Mouse (Mus musculus): ENCODE results near the gene Kcnh3. TPM values are rescaled to one million over a fixed set of nuclear protein-coding genes. Genes with fewer than 3 reads are reported as not detected.
"Not testable (repeated sequence)": the region's sequence is repeated elsewhere in the genome, so short reads cannot be mapped to it uniquely, and the experiment has no call there.

Gene Kcnh3
- polyA plus RNA-seq, 1 experiment from 2014 or later = 0.74 TPM

DNA sequence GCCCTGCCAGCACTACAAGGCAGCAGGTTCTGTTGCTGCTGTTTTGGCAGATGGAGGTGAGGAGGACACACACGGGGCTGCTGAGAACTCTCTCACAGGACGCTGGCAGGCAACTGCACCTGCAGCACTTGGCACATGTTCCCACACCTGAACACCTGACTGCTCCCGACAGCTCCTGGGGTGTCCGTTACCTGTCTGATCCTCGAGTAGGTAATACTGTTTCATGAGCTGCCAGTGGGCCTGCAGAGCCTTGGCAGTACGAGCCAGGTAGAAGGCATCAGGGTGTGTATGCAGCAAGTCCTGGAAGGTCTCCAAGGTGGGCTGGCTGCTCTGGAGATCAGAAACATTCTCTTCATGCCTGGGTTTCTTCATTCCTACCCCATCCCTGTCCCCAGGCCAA is 22.1 kb downstream of the Kcnh3 start:
- peaks cover 77% of the 10 kb centered on the region for H3K36me3 ChIP-seq
- H3K27ac ChIP-seq (replicated peaks); H3K4me2 ChIP-seq; H3K27me3 ChIP-seq; H3K9ac ChIP-seq; H3K9me3 ChIP-seq; ATAC-seq (ENCODE audit: low read depth); H3K4me3 ChIP-seq: not testable (repeated sequence)
- WGBS = 91% methylated on average over 6 of the region's 6 CpGs
- peaks cover 11% of the 10 kb centered on the region for H3K4me1 ChIP-seq (replicated peaks)

GRCm38 (mm10) chr15:99248972-99249371 is 24.3 kb downstream of the Kcnh3 start:
- no peak overlapping the region for H3K4me2 ChIP-seq
- no peaks in the 10 kb centered on the region for H3K9me3 ChIP-seq
- H3K27me3 ChIP-seq = no peaks in the 10 kb centered on the region
- H3K4me1 ChIP-seq (replicated peaks) = peaks cover 23% of the 10 kb centered on the region
- H3K27ac ChIP-seq (replicated peaks) = no peak overlapping the region
- 87% methylated on average over 9 of the region's 9 CpGs for WGBS
- no peak for ATAC-seq (ENCODE audit: low read depth)
- H3K4me3 ChIP-seq = no peak overlapping the region
- no peak overlapping the region for H3K9ac ChIP-seq
- peaks cover 58% of the 10 kb centered on the region for H3K36me3 ChIP-seq

DNA sequence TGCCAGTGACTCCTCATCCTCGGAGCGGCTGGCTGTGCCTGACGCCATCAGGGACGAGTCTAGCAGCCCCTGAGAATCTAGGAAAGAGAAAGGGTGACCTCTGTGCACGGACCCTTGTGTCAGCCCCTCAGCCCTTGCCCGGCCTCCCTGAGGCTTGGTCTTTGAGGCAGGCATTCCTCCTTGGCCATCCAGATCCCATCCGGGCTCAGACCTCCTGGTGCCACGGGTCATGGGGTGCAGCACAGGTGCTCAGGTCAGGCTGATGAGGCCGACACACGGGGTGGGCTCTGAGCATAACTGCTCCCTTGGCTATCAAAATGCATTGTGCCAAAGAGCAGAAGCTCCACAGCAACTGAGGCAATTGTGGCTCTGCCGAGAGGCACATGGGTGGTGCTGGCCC is 25.3 kb downstream of the Kcnh3 start:
- no peak for ATAC-seq (ENCODE audit: low read depth)
- Histone ChIP-seq H3K4me2 (no peak overlapping the region), H3K9me3 (no peaks in the 10 kb centered on the region), H3K27me3 (no peaks in the 10 kb centered on the region), H3K9ac (no peak overlapping the region), H3K27ac (replicated peaks) (no peak overlapping the region), H3K4me3 (no peak overlapping the region), H3K4me1 (replicated peaks) (peaks cover 23% of the 10 kb centered on the region), H3K36me3 (peaks cover 48% of the 10 kb centered on the region)
- WGBS = 91% methylated on average over 11 of the region's 11 CpGs

GRCm38 (mm10) chr15:99251111-99251510 is 26.4 kb downstream of the Kcnh3 start:
- H3K4me2 ChIP-seq = peak overlapping the region; percentile 84
- peak overlapping the region; percentile 56 for H3K4me3 ChIP-seq
- peak overlapping the region; percentile 23; the same call in 1 of the 2 replicates for H3K27ac ChIP-seq (replicated peaks)
- H3K27me3 ChIP-seq; ATAC-seq (ENCODE audit: low read depth); H3K9me3 ChIP-seq: not testable (repeated sequence)
- 1% methylated on average over 14 of the region's 15 CpGs for WGBS
- H3K4me1 ChIP-seq (replicated peaks) = peaks cover 23% of the 10 kb centered on the region
- peaks cover 36% of the 10 kb centered on the region for H3K36me3 ChIP-seq
- peak overlapping the region; percentile 80 for H3K9ac ChIP-seq

- peaks cover 30% of the 10 kb centered on the region for H3K36me3 ChIP-seq
These were observed 27.1 kb downstream of the Kcnh3 start, which contains the start of gene Mcrs1 for GRCm38 (mm10) chr15:99251626-99252380. TSS of gene Mcrs1 (minus strand) at chr15:99251961.

GRCm38 (mm10) chr15:99252381-99253174 is 27.9 kb downstream of the Kcnh3 start:
- H3K36me3 ChIP-seq = peaks cover 22% of the 10 kb centered on the region
- H3K4me2 ChIP-seq = peak overlapping the region; percentile 84
- ATAC-seq (ENCODE audit: low read depth) = peak; percentile 55
- H3K4me3 ChIP-seq = peak overlapping the region; percentile 56
- peak overlapping the region; percentile 80 for H3K9ac ChIP-seq
- 5% methylated on average over 22 of the region's 22 CpGs for WGBS
- H3K9me3 ChIP-seq = no peaks in the 10 kb centered on the region
- peak overlapping the region; percentile 92 for H3K27ac ChIP-seq (replicated peaks)
- H3K27me3 ChIP-seq = peaks cover 3% of the 10 kb centered on the region; the same call in 1 of the 2 replicates
- H3K4me1 ChIP-seq (replicated peaks) = peaks cover 23% of the 10 kb centered on the region

More at GRCm38 (mm10) chr15:99251626-99252380, 27.1 kb downstream of the Kcnh3 start, which contains the start of gene Mcrs1:
- Histone ChIP-seq H3K4me1 (replicated peaks) (peaks cover 23% of the 10 kb centered on the region), H3K4me2 (peak within 1 kb of the TSS; percentile 84), H3K27me3 (peaks cover 3% of the 10 kb centered on the region; the same call in 1 of the 2 replicates), H3K9ac (peak within 1 kb of the TSS; percentile 80), H3K4me3 (peak within 1 kb of the TSS; percentile 56), H3K9me3 (no peaks in the 10 kb centered on the region), H3K27ac (replicated peaks) (peak within 1 kb of the TSS; percentile 92)
- under 1% methylated on average over 52 of the region's 52 CpGs for WGBS
- ATAC-seq (ENCODE audit: low read depth) = peak; percentile 91

GRCm38 (mm10) chr15:99253175-99253479 is 28.5 kb downstream of the Kcnh3 start:
- WGBS = 54% methylated on average over 2 of the region's 2 CpGs
- H3K27ac ChIP-seq (replicated peaks); ATAC-seq (ENCODE audit: low read depth): not testable (repeated sequence)

GRCm38 (mm10) chr15:99253772-99254171 is 29.1 kb downstream of the Kcnh3 start:
- Histone ChIP-seq H3K36me3 (peaks cover 10% of the 10 kb centered on the region; the same call in 1 of the 2 replicates), H3K9ac (no peak overlapping the region), H3K4me2 (no peak overlapping the region), H3K9me3 (no peaks in the 10 kb centered on the region), H3K4me1 (replicated peaks) (peaks cover 23% of the 10 kb centered on the region), H3K4me3 (no peak overlapping the region), H3K27me3 (peaks cover 3% of the 10 kb centered on the region; the same call in 1 of the 2 replicates), H3K27ac (replicated peaks) (no peak overlapping the region)
- 98% methylated on average over 6 of the region's 6 CpGs for WGBS
- no peak for ATAC-seq (ENCODE audit: low read depth)

More at GRCm38 (mm10) chr15:99253175-99253479, 28.5 kb downstream of the Kcnh3 start:
- not testable (repeated sequence) for H3K9ac ChIP-seq, H3K9me3 ChIP-seq, H3K27me3 ChIP-seq
- Histone ChIP-seq H3K36me3 (peaks cover 16% of the 10 kb centered on the region), H3K4me1 (replicated peaks) (peaks cover 23% of the 10 kb centered on the region), H3K4me2 (peak overlapping the region; percentile 84), H3K4me3 (peak overlapping the region; percentile 56; the same call in 1 of the 2 replicates)

DNA sequence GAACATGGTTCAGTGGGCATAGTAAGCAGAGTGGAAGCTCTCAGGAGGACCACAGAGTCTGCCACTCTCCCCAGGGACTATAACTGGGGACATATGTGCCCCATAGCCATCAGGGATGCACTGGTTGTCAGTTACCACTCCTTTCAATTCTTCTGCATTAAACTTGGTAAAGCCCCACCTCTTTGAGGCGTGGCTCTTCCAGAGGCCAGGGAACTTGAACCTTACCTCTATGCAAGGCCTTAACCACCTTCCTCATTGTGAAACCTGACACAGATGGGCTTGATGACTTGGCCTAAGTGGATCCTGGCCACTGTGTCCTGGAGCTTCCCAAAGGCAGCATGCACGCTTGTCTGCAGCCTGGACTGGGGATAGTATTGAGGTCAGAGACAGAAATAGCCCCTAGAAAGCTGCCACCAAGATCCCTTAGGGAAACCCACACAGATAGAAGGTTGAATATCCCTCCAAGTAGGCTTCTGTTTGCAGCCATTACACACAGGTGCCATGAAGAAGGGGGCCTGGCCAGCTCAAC is 29.9 kb downstream of the Kcnh3 start:
- Histone ChIP-seq H3K9me3 (no peaks in the 10 kb centered on the region), H3K27ac (replicated peaks) (no peak overlapping the region), H3K9ac (no peak overlapping the region), H3K4me3 (no peak overlapping the region), H3K4me1 (replicated peaks) (peaks cover 23% of the 10 kb centered on the region), H3K36me3 (peaks cover 2% of the 10 kb centered on the region; the same call in 1 of the 2 replicates), H3K27me3 (peaks cover 3% of the 10 kb centered on the region; the same call in 1 of the 2 replicates), H3K4me2 (no peak overlapping the region)
- ATAC-seq (ENCODE audit: low read depth) = no peak
- WGBS = 82% methylated on average over 2 of the region's 2 CpGs

DNA sequence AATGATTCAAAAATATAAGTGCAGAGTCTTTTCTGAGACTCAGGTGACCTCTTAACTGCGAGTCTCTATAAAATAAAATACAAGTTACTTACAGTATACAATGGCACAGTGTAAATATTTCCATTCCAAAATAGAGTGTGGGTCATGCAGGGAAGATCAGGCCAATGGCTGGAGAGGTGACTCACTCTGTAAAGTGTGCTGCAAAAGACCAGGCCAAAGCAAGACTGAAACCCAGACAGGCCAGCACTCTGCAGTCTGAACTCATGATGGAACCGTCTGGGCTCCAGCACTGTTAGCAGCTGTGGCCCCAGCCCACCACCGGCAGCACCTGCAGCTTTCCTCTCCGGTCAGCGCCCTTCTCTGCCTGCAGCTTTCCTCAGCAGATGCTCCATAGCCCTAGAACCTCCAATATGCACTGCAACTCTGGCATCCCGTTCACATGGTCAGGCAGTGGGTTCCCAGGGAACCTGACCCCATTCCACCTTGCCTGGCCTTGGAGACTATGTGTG is 30.6 kb downstream of the Kcnh3 start:
- Histone ChIP-seq H3K27me3 (peaks cover 3% of the 10 kb centered on the region; the same call in 1 of the 2 replicates), H3K4me1 (replicated peaks) (peaks cover 20% of the 10 kb centered on the region), H3K9ac (no peak overlapping the region), H3K36me3 (no peaks in the 10 kb centered on the region), H3K4me2 (no peak overlapping the region), H3K4me3 (no peak overlapping the region), H3K27ac (replicated peaks) (no peak overlapping the region), H3K9me3 (no peaks in the 10 kb centered on the region)
- 78% methylated on average over 6 of the region's 6 CpGs for WGBS
- no peak for ATAC-seq (ENCODE audit: low read depth)

DNA sequence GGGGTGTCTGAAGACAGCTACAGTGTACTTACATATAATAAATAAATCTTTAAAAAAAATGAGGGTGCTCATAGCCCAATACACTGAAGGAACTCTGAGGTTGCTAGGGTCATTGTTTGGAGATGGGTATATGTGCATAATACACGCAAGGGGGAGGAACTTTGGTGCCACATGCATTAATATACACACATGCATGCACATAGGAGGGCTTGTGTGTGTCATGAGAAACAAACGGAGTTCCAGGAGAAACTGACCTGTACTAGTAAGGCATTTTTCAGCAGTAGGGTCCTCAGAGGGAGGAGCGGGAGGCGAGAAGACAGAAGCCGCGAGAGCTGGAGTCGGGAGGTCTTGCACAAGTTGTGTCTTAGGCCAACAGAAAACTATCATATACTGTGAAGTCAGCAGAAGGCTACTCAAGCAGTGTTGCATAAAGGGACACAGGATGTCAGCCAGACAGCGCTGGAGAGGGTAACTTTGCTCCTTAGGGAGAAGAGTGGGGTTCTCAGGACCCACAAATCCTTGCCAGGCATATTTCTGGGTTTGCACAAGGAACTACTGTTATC is 34.6 kb downstream of the Kcnh3 start:
- no peak overlapping the region for H3K4me3 ChIP-seq
- WGBS = 68% methylated on average over 8 of the region's 8 CpGs
- no peak for ATAC-seq (ENCODE audit: low read depth)

More for the DNA sequence above, 34.6 kb downstream of the Kcnh3 start:
- Histone ChIP-seq H3K4me2 (peak overlapping the region; percentile 33), H3K9ac (no peak overlapping the region), H3K36me3 (no peaks in the 10 kb centered on the region), H3K9me3 (no peaks in the 10 kb centered on the region), H3K27me3 (peaks cover 3% of the 10 kb centered on the region; the same call in 1 of the 2 replicates), H3K4me1 (replicated peaks) (0 out of 2 replicates have a peak, but pooled peaks cover 7% of the 10 kb centered on the region), H3K27ac (replicated peaks) (no peak overlapping the region)

All from neural tube, embryonic 13.5 days (tissue).